8 mouse cellular contexts compared by ENCODE assay signal in genomic region chr17:34033441-34033840, GRCm38 (mm10). TPM values are rescaled to one million over a fixed set of nuclear protein-coding genes. Genes with fewer than 3 reads are reported as not detected.
DNase-seq lines count a peak whose midpoint lies in the region; ATAC-seq and TF ChIP-seq lines count a peak whose summit lies in the region.

No protein-coding gene starts in this region.

- no peaks in the 10 kb centered on the region; the same call in 1 of the 2 replicates for H3K27me3 ChIP-seq in liver, embryonic 16.5 days (ENCODE audit: control insufficient read depth, insufficient read depth, low read depth, low read length)

- H3K4me2 ChIP-seq in liver, embryonic 16.5 days (ENCODE audit: low read depth, low read length), result 0 out of 2 replicates have a peak overlapping the region, but pooled peaks have one; percentile 87

- no peak for ATAC-seq in liver, embryonic 16.5 days (ENCODE audit: low read depth)

- no peak overlapping the region; the same call in 1 of the 2 replicates for H3K4me3 ChIP-seq in liver, embryonic 16.5 days (ENCODE audit: low read depth, low read length)
- no peak overlapping the region for H3K4me3 ChIP-seq in left cerebral cortex, adult 2 months

- intact Hi-C loops in left cerebral cortex, adult 2 months (cut with DNase I), result loop anchor here (2.0 to 5.0 kb wide), 3 partner anchors 43 to 559 kb away; partner anchors contain the start of genes H2-DMa and Pbx2

- no peak overlapping the region for H3K9ac ChIP-seq in liver, embryonic 16.5 days (ENCODE audit: low read depth, low read length)

- WGBS in liver, embryonic 16.5 days (ENCODE audit: insufficient replicate concordance), result 84% methylated on average over 9 of the region's 9 CpGs

- H3K27ac ChIP-seq in liver, embryonic 16.5 days (ENCODE audit: low read length), result no peak overlapping the region
- H3K27ac ChIP-seq in left cerebral cortex, adult 2 months, result no peak overlapping the region; the same call in 1 of the 2 replicates

- peak; percentile 24 for DNase-seq in adrenal gland, postnatal 14 days
- no peak for DNase-seq in adrenal gland, postnatal 25 days
- DNase-seq in layer of hippocampus, adult 11-12 months (ENCODE audit: low spot score), result peak; percentile 14
- no peak for DNase-seq in layer of hippocampus, adult 8-10 months (ENCODE audit: low spot score in 2 of 2)
- DNase-seq in cerebellum, postnatal 25 days, result peak; percentile 18 to 40
- DNase-seq in embryo, embryonic 11 days, result no peak
- DNase-seq in left cerebral cortex, adult 2 months (ENCODE audit: extremely low spot score in 1 of 2, low spot score in 2 of 2), result no peak

- no peaks in the 10 kb centered on the region for H3K9me3 ChIP-seq in liver, embryonic 16.5 days (replicated peaks; ENCODE audit: control insufficient read depth, low read length)

- TF ChIP-seq CTCF in left cerebral cortex, adult 2 months (IDR thresholded peaks at IDR 0.05), result no peak

- peaks cover 36% of the 10 kb centered on the region for H3K4me1 ChIP-seq in liver, embryonic 16.5 days (ENCODE audit: control insufficient read depth, low read depth, low read length)

- peaks cover 33% of the 10 kb centered on the region for H3K36me3 ChIP-seq in liver, embryonic 16.5 days (ENCODE audit: control insufficient read depth, insufficient read depth)

RNA-seq across cellular contexts. Expression of gene Rxrb, which starts 1.8 kb away (rescaled TPM):
- total RNA-seq in adrenal gland, postnatal 14 days (2021), result 54.5 and 66.6 TPM in 2 replicates
- total RNA-seq in adrenal gland, postnatal 25 days (2021), result 66.8 and 71.0 TPM in 2 replicates
- total RNA-seq in layer of hippocampus, adult 8-10 months (2022), result 10 to 100 TPM; 70.8 to 85.4 (median 78.0) TPM
- polyA plus RNA-seq in liver, embryonic 16.5 days (2015; fragmentation: Nextera tagmentation; extraction: Ambion mirVana), result 14.7 and 15.7 TPM in 2 replicates
- 10 to 100 TPM; 84.7 to 86.2 TPM for total RNA-seq in left cerebral cortex, adult 2 months (2021)

RNA-seq across cellular contexts. Expression of gene Slc39a7, which starts 2.0 kb away (rescaled TPM):
- 127 and 161 TPM in 2 replicates for total RNA-seq in adrenal gland, postnatal 14 days (2021)
- total RNA-seq in adrenal gland, postnatal 25 days (2021), result 149 and 162 TPM in 2 replicates
- total RNA-seq in layer of hippocampus, adult 8-10 months (2022), result 100 to 1,000 TPM in 1 of 4 experiments, 10 to 100 TPM in 3; 77.1 to 106 (median 92.6) TPM
- polyA plus RNA-seq in liver, embryonic 16.5 days (2015; fragmentation: Nextera tagmentation; extraction: Ambion mirVana), result 58.8 and 59.8 TPM in 2 replicates
- total RNA-seq in left cerebral cortex, adult 2 months (2021), result 100 to 1,000 TPM in 1 of 2 experiments, 10 to 100 TPM in 1; 98.6 to 104 TPM

RNA-seq across cellular contexts. Expression of gene H2-Ke6, which starts 5.6 kb away (rescaled TPM):
- total RNA-seq in adrenal gland, postnatal 14 days (2021), result 207 and 212 TPM in 2 replicates
- 239 TPM in 2 replicates for total RNA-seq in adrenal gland, postnatal 25 days (2021)
- total RNA-seq in layer of hippocampus, adult 8-10 months (2022), result 10 to 100 TPM; 57.9 to 62.2 (median 58.3) TPM
- 30.1 and 32.2 TPM in 2 replicates for polyA plus RNA-seq in liver, embryonic 16.5 days (2015; fragmentation: Nextera tagmentation; extraction: Ambion mirVana)
- 10 to 100 TPM; 34.4 to 41.2 TPM for total RNA-seq in left cerebral cortex, adult 2 months (2021)

RNA-seq across cellular contexts. Expression of gene Col11a2, which starts 5.8 kb away (rescaled TPM):
- total RNA-seq in adrenal gland, postnatal 14 days (2021), result 1.1 and 2.6 TPM in 2 replicates
- 0.91 and 3.0 TPM in 2 replicates for total RNA-seq in adrenal gland, postnatal 25 days (2021)
- total RNA-seq in layer of hippocampus, adult 8-10 months (2022), result 10 to 100 TPM; 22.6 to 30.2 (median 27.5) TPM
- polyA plus RNA-seq in liver, embryonic 16.5 days (2015; fragmentation: Nextera tagmentation; extraction: Ambion mirVana), result 0.26 and 0.27 TPM in 2 replicates
- total RNA-seq in left cerebral cortex, adult 2 months (2021), result 10 to 100 TPM; 11.3 to 15.2 TPM

RNA-seq across cellular contexts. Expression of gene Ring1, which starts 9.0 kb away (rescaled TPM):
- 36.6 and 42.5 TPM in 2 replicates for total RNA-seq in adrenal gland, postnatal 14 days (2021)
- total RNA-seq in adrenal gland, postnatal 25 days (2021), result 50.8 and 66.2 TPM in 2 replicates
- 10 to 100 TPM; 34.8 to 44.1 (median 42.7) TPM for total RNA-seq in layer of hippocampus, adult 8-10 months (2022)
- polyA plus RNA-seq in liver, embryonic 16.5 days (2015; fragmentation: Nextera tagmentation; extraction: Ambion mirVana), result 3.2 and 4.0 TPM in 2 replicates
- total RNA-seq in left cerebral cortex, adult 2 months (2021), result 10 to 100 TPM; 34.8 to 44.9 TPM

Comparison
In these comparisons a context has a peak if more than half of its experiments do, and no peak if none do; other contexts are left out.
1. DNase-seq: peak in adrenal gland, postnatal 14 days (single experiment), layer of hippocampus, adult 11-12 months (single experiment) and cerebellum, postnatal 25 days (2 of 2); none in adrenal gland, postnatal 25 days (single experiment), layer of hippocampus, adult 8-10 months (0 of 2), embryo, embryonic 11 days (single experiment) and left cerebral cortex, adult 2 months (0 of 2).